Mouse (Mus musculus) lung, embryonic 14.5 days (tissue): ENCODE data around the gene Alox12e. TPM values are rescaled to one million over a fixed set of nuclear protein-coding genes. Genes with fewer than 3 reads are reported as not detected.
A peak's percentile ranks its signal among the peaks of the same experiment; 100 is the strongest.
"Not testable (repeated sequence)": the region's sequence is repeated elsewhere in the genome, so short reads cannot be mapped to it uniquely, and the experiment has no call there.

Source experiments
- ATAC-seq: fragments of 200-750 bp; cut with Nextera tagmentation; 2 replicates; pipeline ENCODE4 v1.8.0; 2017; ENCODE audit warnings: mild to moderate bottlenecking, moderate TSS enrichment, moderate library complexity; ENCODE audit not compliant: insufficient read depth
- DNase-seq: peaks from one replicate; pipeline ENCODE4 v3.0.0-alpha.2; 2015
- H3K27ac ChIP-seq: fragments of 300-500 bp; sonication (generic); 2 replicates; pipeline ENCODE4 v1.5.1; 2014; ENCODE audit warnings: low read depth, mild to moderate bottlenecking, moderate library complexity
- H3K27me3 ChIP-seq: fragments of 300-500 bp; sonication (generic); 2 replicates; pipeline ENCODE4 v1.6.1; 2014; ENCODE audit warnings: low read length, control low read depth; ENCODE audit not compliant: insufficient read depth
- H3K36me3 ChIP-seq: fragments of 300-500 bp; sonication (generic); 2 replicates; pipeline ENCODE4 v1.6.1; 2014; ENCODE audit warnings: control low read depth; ENCODE audit not compliant: insufficient read depth
- H3K4me1 ChIP-seq: fragments of 300-500 bp; sonication (generic); 2 replicates; pipeline ENCODE4 v1.6.1; 2014; ENCODE audit warnings: antibody characterized with exemption, control low read depth; ENCODE audit not compliant: insufficient read depth
- H3K4me2 ChIP-seq: fragments of 300-500 bp; sonication (generic); 2 replicates; pipeline ENCODE4 v1.6.1; 2014; ENCODE audit warnings: mild to moderate bottlenecking
- H3K4me3 ChIP-seq: fragments of 300-500 bp; sonication (generic); 2 replicates; pipeline ENCODE4 v1.5.1; 2014; ENCODE audit warnings: low read depth, low read length
- H3K9ac ChIP-seq: fragments of 300-500 bp; sonication (generic); 2 replicates; pipeline ENCODE4 v1.6.1; 2014
- H3K9me3 ChIP-seq: fragments of 300-500 bp; sonication (generic); 2 replicates; pipeline ENCODE4 v1.6.1; 2016; ENCODE audit warnings: low read depth, low read length, control low read depth
- CTCF ChIP-seq: IDR thresholded peaks from 2 replicates; pipeline ENCODE4 v1.5.1; 2016; ENCODE audit warnings: antibody characterized with exemption, low read depth
- WGBS: fragments of 180-500 bp; shearing (Covaris S2); extraction: QIAGEN DNeasy Blood & Tissue Kit; methylation state at CpG from one replicate; pipeline ENCODE4 v1.1.7; 2014; 5-methylcytosine and 5-hydroxymethylcytosine counted together
- polyA plus RNA-seq: library from polyadenylated mRNA; unstranded; fragments of >200 nt; fragmentation: Nextera tagmentation; extraction: Ambion mirVana; gene quantifications from 2 replicates; pipeline ENCODE4 v1.2.1, GENCODE M21; 2014

The Alox12e gene
- not detected in 2 replicates for polyA plus RNA-seq

GRCm38 (mm10) chr11:70322528-70322927 is at the start of gene Alox12e:
Gene Alox12e (minus strand): TSS chr11:70322628.
- H3K4me2 ChIP-seq: no peak within 1 kb of the TSS
- H3K27ac ChIP-seq: no peak within 1 kb of the TSS
- 26% methylated on average over 7 of the region's 7 CpGs for WGBS
- TF ChIP-seq CTCF: no peak
- no peaks in the 10 kb centered on the region for H3K4me1 ChIP-seq
- H3K9me3 ChIP-seq: no peaks in the 10 kb centered on the region
- no peaks in the 10 kb centered on the region for H3K36me3 ChIP-seq
- ATAC-seq (no peak), DNase-seq (no peak)
- H3K27me3 ChIP-seq: peaks cover 47% of the 10 kb centered on the region
- H3K4me3 ChIP-seq: no peak within 1 kb of the TSS
- H3K9ac ChIP-seq: no peak within 1 kb of the TSS

- ATAC-seq, H3K9me3 ChIP-seq, H3K4me3 ChIP-seq, DNase-seq, H3K27me3 ChIP-seq, H3K4me1 ChIP-seq, H3K36me3 ChIP-seq, H3K27ac ChIP-seq, H3K9ac ChIP-seq, H3K4me2 ChIP-seq: not testable (repeated sequence)
- 67% methylated on average over 2 of the region's 2 CpGs for WGBS
Measured at GRCm38 (mm10) chr11:70368626-70369025, 46.2 kb upstream of the Alox12e start.

DNA sequence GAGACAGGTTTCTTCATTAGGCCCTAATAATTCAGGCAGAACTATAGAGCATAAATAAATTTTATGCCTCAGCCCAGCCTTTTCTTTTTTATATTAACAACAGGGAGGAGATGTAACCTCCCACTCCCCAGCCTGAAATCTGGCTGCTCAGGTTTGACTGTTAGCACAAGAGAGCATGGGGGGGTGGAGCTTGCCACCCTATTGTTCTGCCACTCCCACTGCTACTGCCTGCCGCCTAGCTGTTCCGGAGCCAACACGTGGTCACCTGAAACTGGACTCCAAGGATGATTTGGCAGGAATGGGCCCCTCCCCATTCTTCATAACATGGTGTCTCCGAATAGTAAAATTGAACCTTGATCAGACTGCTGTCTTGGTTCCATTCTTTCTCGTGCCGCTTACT is 45.3 kb upstream of the Alox12e start:
- 77% methylated on average over 6 of the region's 6 CpGs for WGBS
- not testable (repeated sequence) for H3K9me3 ChIP-seq, H3K4me1 ChIP-seq, H3K27ac ChIP-seq, H3K9ac ChIP-seq, ATAC-seq, DNase-seq, H3K27me3 ChIP-seq, H3K36me3 ChIP-seq, H3K4me2 ChIP-seq, H3K4me3 ChIP-seq

GRCm38 (mm10) chr11:70351868-70352267 is 29.4 kb upstream of the Alox12e start, which contains the start of gene Alox15:
Gene Alox15 (minus strand): TSS chr11:70352031.
- peak; percentile 3 for DNase-seq
- no peak for TF ChIP-seq CTCF
- H3K9me3 ChIP-seq: no peaks in the 10 kb centered on the region
- peak within 1 kb of the TSS; percentile 58 for H3K4me2 ChIP-seq
- peak within 1 kb of the TSS; percentile 27 for H3K4me3 ChIP-seq
- peaks cover 45% of the 10 kb centered on the region for H3K27me3 ChIP-seq
- no peaks in the 10 kb centered on the region for H3K4me1 ChIP-seq
- no peaks in the 10 kb centered on the region for H3K36me3 ChIP-seq
- no peak for ATAC-seq
- no peak within 1 kb of the TSS for H3K9ac ChIP-seq
- no peak within 1 kb of the TSS for H3K27ac ChIP-seq
- under 1% methylated on average over 19 of the region's 19 CpGs for WGBS

GRCm38 (mm10) chr11:70348630-70349029 is 26.2 kb upstream of the Alox12e start:
- Histone ChIP-seq H3K27ac (no peak overlapping the region), H3K9me3 (no peaks in the 10 kb centered on the region), H3K27me3 (peaks cover 38% of the 10 kb centered on the region), H3K36me3 (no peaks in the 10 kb centered on the region), H3K9ac (no peak overlapping the region), H3K4me3 (no peak overlapping the region), H3K4me1 (no peaks in the 10 kb centered on the region), H3K4me2 (no peak overlapping the region)
- ATAC-seq: no peak
- TF ChIP-seq CTCF: no peak
- WGBS: 81% methylated on average over 9 of the region's 9 CpGs
- DNase-seq: no peak

DNA sequence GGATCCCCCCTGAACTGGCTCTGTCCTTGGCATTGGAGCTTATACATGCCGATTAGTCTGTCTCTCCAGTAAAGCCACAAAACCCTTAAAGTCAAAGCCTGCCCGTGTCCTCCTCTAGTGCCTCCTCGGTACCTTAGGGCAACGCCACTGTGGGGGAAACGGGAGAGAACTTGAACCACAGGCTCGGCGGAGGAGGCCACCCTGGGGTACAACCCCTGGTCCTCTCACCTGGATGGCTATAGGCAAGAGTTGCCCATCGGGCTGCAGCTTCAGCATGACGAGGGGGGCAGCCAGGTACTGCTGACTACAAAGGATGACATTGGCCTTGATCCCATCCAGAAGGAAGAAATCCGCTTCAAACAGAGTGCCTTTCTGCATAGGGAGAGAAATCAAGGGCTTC is 25.4 kb upstream of the Alox12e start:
- TF ChIP-seq CTCF: no peak
- Histone ChIP-seq H3K4me3 (no peak overlapping the region), H3K27ac (no peak overlapping the region), H3K36me3 (no peaks in the 10 kb centered on the region), H3K9ac (no peak overlapping the region), H3K9me3 (no peaks in the 10 kb centered on the region), H3K4me2 (no peak overlapping the region), H3K4me1 (no peaks in the 10 kb centered on the region), H3K27me3 (peaks cover 30% of the 10 kb centered on the region)
- WGBS: 71% methylated on average over 10 of the region's 10 CpGs
- DNase-seq (no peak), ATAC-seq (no peak)

GRCm38 (mm10) chr11:70345546-70345945 is 23.1 kb upstream of the Alox12e start:
- Histone ChIP-seq H3K9ac (no peak overlapping the region), H3K4me3 (no peak overlapping the region), H3K27ac (no peak overlapping the region), H3K4me2 (no peak overlapping the region), H3K36me3 (no peaks in the 10 kb centered on the region), H3K27me3 (peaks cover 7% of the 10 kb centered on the region; the same call in 1 of the 2 replicates), H3K9me3 (no peaks in the 10 kb centered on the region), H3K4me1 (no peaks in the 10 kb centered on the region)
- DNase-seq (no peak), ATAC-seq (no peak)
- 90% methylated on average over 8 of the region's 8 CpGs for WGBS
- TF ChIP-seq CTCF: no peak

DNA sequence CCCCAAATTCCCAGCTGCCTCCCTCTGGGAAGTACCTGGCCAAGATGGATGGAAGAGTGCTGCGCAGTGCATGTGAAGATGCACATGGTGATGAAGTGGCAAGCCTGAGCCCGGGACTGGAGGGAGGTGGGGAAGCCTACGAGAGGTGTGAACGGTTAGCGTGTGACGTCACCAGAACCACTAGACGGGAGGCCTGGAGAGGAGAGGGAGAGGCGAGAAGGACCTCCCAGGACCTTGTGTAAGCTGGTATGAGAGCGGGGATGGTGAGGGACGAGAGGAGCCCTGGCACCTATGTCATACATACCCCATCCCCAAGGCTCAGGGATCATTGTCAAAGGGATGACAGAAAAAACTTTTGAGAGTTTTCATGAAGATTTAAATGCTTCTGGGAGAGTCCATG is 22.6 kb upstream of the Alox12e start:
- ATAC-seq (no peak), DNase-seq (no peak)
- no peak overlapping the region for H3K4me2 ChIP-seq
- no peak for TF ChIP-seq CTCF
- H3K9ac ChIP-seq: no peak overlapping the region
- no peaks in the 10 kb centered on the region for H3K4me1 ChIP-seq
- H3K9me3 ChIP-seq: no peaks in the 10 kb centered on the region
- WGBS: 60% methylated on average over 10 of the region's 10 CpGs
- H3K4me3 ChIP-seq: no peak overlapping the region
- H3K27me3 ChIP-seq: peaks cover 2% of the 10 kb centered on the region; the same call in 1 of the 2 replicates
- no peak overlapping the region for H3K27ac ChIP-seq
- H3K36me3 ChIP-seq: no peaks in the 10 kb centered on the region
